In the genomic region with DNA sequence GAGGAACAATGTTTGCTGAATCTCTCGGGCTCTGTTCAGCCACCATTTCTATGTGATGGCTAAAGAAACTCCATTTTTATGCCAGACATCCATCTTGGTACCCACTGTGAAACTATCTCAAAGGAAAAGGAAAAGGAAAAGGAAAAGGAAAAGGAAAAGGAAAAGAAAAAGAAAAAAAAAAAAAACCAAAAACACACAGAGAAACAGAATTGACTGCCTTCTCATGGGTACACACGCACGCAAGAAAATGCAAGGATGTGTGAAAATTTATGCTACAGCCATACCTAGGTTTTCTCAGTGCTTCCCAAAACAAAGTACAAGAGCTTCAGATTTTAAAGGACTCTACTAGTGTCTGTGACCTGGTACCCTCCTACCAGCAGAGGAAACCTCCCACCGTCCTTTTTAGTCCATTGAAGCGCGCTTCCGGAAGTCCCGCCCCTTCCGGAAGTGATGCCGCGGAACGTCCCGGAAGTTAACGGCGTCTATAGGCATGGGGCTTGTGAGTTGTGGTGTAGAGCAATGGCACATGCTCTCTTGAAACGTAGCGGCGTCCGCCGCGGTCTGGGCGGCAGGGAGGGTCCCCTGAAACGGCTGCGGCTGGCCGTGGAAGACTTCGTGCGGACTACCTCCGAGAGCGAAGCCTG, we compare ENCODE assay signal across 8 mouse cellular contexts. TPM values are rescaled to one million over a fixed set of nuclear protein-coding genes. Genes with fewer than 3 reads are reported as not detected.
DNase-seq lines count a peak whose midpoint lies in the region; ATAC-seq lines count a peak whose summit lies in the region.

Nom1 (plus strand) TSS at position 437 of the 644 bp plus-strand sequence.

- peak within 1 kb of the TSS; percentile 75 for H3K4me2 ChIP-seq in kidney, embryonic 15.5 days

- H3K36me3 ChIP-seq in heart, embryonic 10.5 days = peaks cover 31% of the 10 kb centered on the region
- H3K36me3 ChIP-seq in kidney, embryonic 15.5 days = peaks cover 29% of the 10 kb centered on the region

- peak; percentile 95 for DNase-seq in B cell, adult 2 months
- DNase-seq in brain, adult 2 months (ENCODE audit: low read depth, low spot score) = peak; percentile 95
- peak; percentile 94 for DNase-seq in heart, embryonic 10.5 days (ENCODE audit: low spot score)
- peak; percentile 86 for DNase-seq in liver
- peak; percentile 84 to 92 for DNase-seq in spleen, postnatal 4 days (ENCODE audit: low spot score in 2 of 2)

- peak within 1 kb of the TSS; percentile 93 for H3K4me3 ChIP-seq in heart, embryonic 10.5 days
- peak within 1 kb of the TSS; percentile 84 for H3K4me3 ChIP-seq in kidney, embryonic 15.5 days (replicated peaks)

- H3K4me1 ChIP-seq in heart, embryonic 10.5 days = peaks cover 17% of the 10 kb centered on the region
- peaks cover 15% of the 10 kb centered on the region for H3K4me1 ChIP-seq in kidney, embryonic 15.5 days

- WGBS in heart, embryonic 10.5 days = 4% methylated on average over 29 of the region's 29 CpGs
- 4% methylated on average over 29 of the region's 29 CpGs for WGBS in kidney, embryonic 15.5 days

- H3K9ac ChIP-seq in kidney, embryonic 15.5 days = peak within 1 kb of the TSS; percentile 69

- no peaks in the 10 kb centered on the region for H3K9me3 ChIP-seq in heart, embryonic 10.5 days
- no peaks in the 10 kb centered on the region for H3K9me3 ChIP-seq in kidney, embryonic 15.5 days (replicated peaks)

- H3K27me3 ChIP-seq in heart, embryonic 10.5 days (ENCODE audit: insufficient read depth, poor library complexity, severe bottlenecking) = peaks cover 12% of the 10 kb centered on the region; the same call in 1 of the 2 replicates
- no peaks in the 10 kb centered on the region for H3K27me3 ChIP-seq in kidney, embryonic 15.5 days

- peak within 1 kb of the TSS; percentile 90 for H3K27ac ChIP-seq in heart, embryonic 10.5 days
- H3K27ac ChIP-seq in kidney, embryonic 15.5 days = peak within 1 kb of the TSS; percentile 82

- peak; percentile 94 for ATAC-seq in erythroblast, adult 5-6 weeks (replicated peaks; ENCODE audit: low FRiP score, poor library complexity, severe bottlenecking)
- ATAC-seq in kidney, embryonic 15.5 days (replicated peaks; ENCODE audit: low FRiP score) = peak; percentile 97
- ATAC-seq in monocyte, adult 5-6 weeks (replicated peaks; ENCODE audit: insufficient number of reproducible peaks, low FRiP score, low TSS enrichment, poor library complexity, severe bottlenecking) = peak; percentile 96

RNA-seq across cellular contexts. Expression of gene Nom1, which starts in this region (rescaled TPM):
- total RNA-seq in erythroblast, adult 5-6 weeks (2015; ENCODE audit: low replicate concordance) = 0.77 and 5.2 TPM in 2 replicates
- total RNA-seq in erythroblast, adult 5-6 weeks (2017; ENCODE audit: low replicate concordance) = 3.0 and 7.2 TPM in 2 replicates
- 25.3 and 29.5 TPM in 2 replicates for polyA plus RNA-seq in heart, embryonic 10.5 days (2016; fragmentation: Nextera tagmentation; extraction: Ambion mirVana)
- 25.9 and 29.3 TPM in 2 replicates for polyA plus RNA-seq in kidney, embryonic 15.5 days (2015; fragmentation: Nextera tagmentation; extraction: Ambion mirVana)
- total RNA-seq in monocyte, adult 5-6 weeks (2017) = 10.8 to 14.1 TPM (median 10.9 TPM) in 3 replicates

Comparison
In these comparisons a context has a peak if more than half of its experiments do, and no peak if none do; other contexts are left out.
1. Peak in every context shown above with its lines: DNase-seq, ATAC-seq, H3K4me3 ChIP-seq and H3K27ac ChIP-seq.